Mouse (Mus musculus) myocyte (in vitro differentiated cells): Measurements from ENCODE around the gene Tarbp2. TPM values are rescaled to one million over a fixed set of nuclear protein-coding genes. Genes with fewer than 3 reads are reported as not detected.
A peak's percentile ranks its signal among the peaks of the same experiment; 100 is the strongest.

ENCODE experiments used
- H3K27me3 ChIP-seq: one replicate; pipeline ENCODE4 v1.6.1; 2011; ENCODE audit not compliant: control insufficient read depth, insufficient read depth, insufficient read length
- H3K36me3 ChIP-seq: one replicate; pipeline ENCODE4 v1.6.1; 2011; ENCODE audit not compliant: control insufficient read depth, insufficient read depth
- H3K4me2 ChIP-seq: one replicate; pipeline ENCODE4 v1.6.1; 2011; ENCODE audit warnings: low read depth, control low read depth
- H3K4me3 ChIP-seq: one replicate; pipeline ENCODE4 v1.5.1; 2011; ENCODE audit warnings: mild to moderate bottlenecking, control low read depth, moderate library complexity
- H3K79me2 ChIP-seq: one replicate; pipeline ENCODE4 v1.6.1; 2011; ENCODE audit not compliant: control insufficient read depth, insufficient read depth
- H3ac ChIP-seq: one replicate; pipeline ENCODE4 v1.6.1; 2011; ENCODE audit not compliant: control insufficient read depth, insufficient read length
- CEBPB ChIP-seq: IDR thresholded peaks from 2 replicates; pipeline ENCODE4 v1.6.1; 2011; ENCODE audit warnings: mild to moderate bottlenecking, moderate library complexity; ENCODE audit not compliant: poor library complexity, insufficient read depth, severe bottlenecking
- E2F4 ChIP-seq: IDR thresholded peaks from one replicate; pipeline ENCODE4 v1.6.1; 2011; ENCODE audit warnings: mild to moderate bottlenecking, control low read depth, moderate library complexity; ENCODE audit not compliant: insufficient read depth
- MAX ChIP-seq: IDR thresholded peaks from one replicate; pipeline ENCODE4 v1.6.1; 2011; ENCODE audit warnings: low read depth, mild to moderate bottlenecking, control low read depth
- MYOD1 ChIP-seq, 3 experiments: IDR thresholded peaks; one replicate each; pipeline ENCODE4 v1.6.1; 2011; ENCODE audit warnings: control low read depth in 2 of 3, low read depth in 2 of 3, mild to moderate bottlenecking in 2 of 3, moderate library complexity in 1 of 3; ENCODE audit not compliant: insufficient read length in 2 of 3, control insufficient read depth in 1 of 3
- MYOG ChIP-seq, 3 experiments: IDR thresholded peaks; one replicate each; pipeline ENCODE4 v1.6.1; 2011; ENCODE audit warnings: control low read depth in 2 of 3, low read depth in 2 of 3, mild to moderate bottlenecking in 2 of 3; ENCODE audit not compliant: insufficient read length in 2 of 3, control insufficient read depth in 1 of 3, insufficient read depth in 1 of 3
- POLR2A ChIP-seq: IDR thresholded peaks from one replicate; pipeline ENCODE4 v1.6.1; 2011; ENCODE audit warnings: low read depth, mild to moderate bottlenecking, control low read depth, moderate library complexity; ENCODE audit not compliant: insufficient read length
- POLR2AphosphoS2 ChIP-seq: IDR thresholded peaks from one replicate; pipeline ENCODE4 v1.6.1; 2011; ENCODE audit warnings: low read depth, control low read depth; ENCODE audit not compliant: insufficient read length
- REST ChIP-seq: IDR thresholded peaks from one replicate; pipeline ENCODE4 v1.6.1; 2011; ENCODE audit warnings: mild to moderate bottlenecking, control low read depth, moderate library complexity; ENCODE audit not compliant: insufficient read depth, insufficient read length
- SRF ChIP-seq: IDR thresholded peaks from one replicate; pipeline ENCODE4 v1.6.1; 2011; ENCODE audit warnings: low read depth; ENCODE audit not compliant: control insufficient read depth, insufficient read length
- TCF12 ChIP-seq: IDR thresholded peaks from one replicate; pipeline ENCODE4 v1.6.1; 2011; ENCODE audit warnings: mild to moderate bottlenecking, control low read depth; ENCODE audit not compliant: poor library complexity, insufficient read depth, severe bottlenecking
- TCF3 ChIP-seq: IDR thresholded peaks from one replicate; pipeline ENCODE4 v1.6.1; 2011; ENCODE audit warnings: low read depth, control low read depth; ENCODE audit not compliant: insufficient read length
- USF1 ChIP-seq: IDR thresholded peaks from one replicate; pipeline ENCODE4 v1.6.1; 2011; ENCODE audit warnings: low read depth, mild to moderate bottlenecking, control low read depth, moderate library complexity
- polyA plus RNA-seq: library from polyadenylated mRNA; unstranded; fragments of >200 nt; fragmentation: generic; extraction: Trizol; gene quantifications from one replicate; pipeline ENCODE4 v1.2.1, GENCODE M21; 2012; ENCODE audit warnings: missing spikeins

The Tarbp2 gene
- polyA plus RNA-seq, 1 experiment = 76.2 TPM

DNA sequence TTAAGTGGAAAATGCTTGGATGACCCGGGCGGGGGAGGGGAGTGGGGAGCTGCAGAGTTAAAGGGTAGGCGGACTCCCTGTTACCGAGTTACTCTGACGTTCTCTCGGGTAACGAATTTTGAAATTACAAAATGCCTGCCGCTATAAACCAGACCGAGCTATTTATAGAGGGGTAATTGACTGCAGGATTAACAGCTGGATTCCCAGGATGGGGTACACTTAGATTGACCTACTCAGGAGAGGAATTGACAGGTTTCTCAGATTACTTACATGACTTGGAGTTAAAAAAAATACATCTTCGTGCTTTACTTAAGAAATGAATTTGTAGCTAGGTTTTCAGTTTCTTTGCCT, 46.7 kb upstream of the Tarbp2 start:
- Histone ChIP-seq H3K79me2 (peaks cover 55% of the 10 kb centered on the region), H3K36me3 (peaks cover 37% of the 10 kb centered on the region), H3K4me2 (peak overlapping the region; percentile 80), H3K4me3 (peak overlapping the region; percentile 70), H3K27me3 (no peaks in the 10 kb centered on the region), H3ac (peak overlapping the region; percentile 27)
- no peak for TF ChIP-seq USF1

DNA sequence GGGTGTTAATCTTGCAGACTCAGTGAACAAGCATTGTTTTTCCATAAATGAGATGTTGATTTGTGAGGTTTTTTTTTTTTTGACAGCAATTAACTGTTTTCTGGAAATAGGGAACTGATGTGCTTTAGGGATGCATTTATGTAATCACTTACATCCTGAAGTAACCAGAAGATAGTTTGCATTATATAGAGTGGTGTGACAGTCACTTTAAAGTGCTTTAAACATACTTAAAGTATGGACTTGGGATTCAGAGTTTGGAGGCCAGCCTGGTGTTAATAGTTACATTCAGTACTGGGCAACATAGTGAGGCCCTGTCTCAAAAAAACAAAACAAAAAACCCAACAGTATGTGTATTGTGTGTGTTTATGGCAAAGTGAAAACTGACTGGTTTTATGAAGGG, 46.3 kb upstream of the Tarbp2 start:
- Histone ChIP-seq H3K4me3 (peak overlapping the region; percentile 70), H3ac (no peak overlapping the region), H3K36me3 (peaks cover 42% of the 10 kb centered on the region), H3K27me3 (no peaks in the 10 kb centered on the region), H3K79me2 (peaks cover 60% of the 10 kb centered on the region), H3K4me2 (peak overlapping the region; percentile 80)
- no peak for TF ChIP-seq MYOD1 (IDR thresholded peaks at IDR 0.05; ENCODE audit: control insufficient read depth in 1 of 3, insufficient read length in 2 of 3, low read depth in 2 of 3)
- TF ChIP-seq POLR2A = no peak
- no peak for TF ChIP-seq MAX
- TF ChIP-seq REST = no peak

DNA sequence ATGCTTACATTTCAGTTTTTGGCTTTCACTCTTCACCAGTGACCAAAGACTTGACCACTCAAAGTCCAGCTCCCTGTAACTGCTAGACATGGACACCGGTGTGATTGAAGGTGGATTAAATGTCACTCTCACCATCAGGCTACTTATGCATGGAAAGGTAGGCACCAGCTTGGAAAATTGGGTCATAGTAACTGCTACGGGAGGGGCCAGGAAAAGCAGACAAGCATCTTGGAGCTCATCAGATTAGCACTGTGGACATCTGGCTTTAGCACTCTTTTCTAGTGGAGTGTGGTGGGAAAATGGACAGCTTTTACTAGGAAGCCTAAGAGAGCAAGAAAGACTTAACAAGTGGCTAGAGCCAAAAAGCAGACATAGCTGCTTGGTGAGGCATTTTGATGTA, 44.7 kb upstream of the Tarbp2 start:
- H3K4me3 ChIP-seq = no peak overlapping the region
- TF ChIP-seq MYOG (IDR thresholded peaks at IDR 0.05; ENCODE audit: control insufficient read depth in 1 of 3, insufficient read depth in 1 of 3, insufficient read length in 2 of 3, low read depth in 2 of 3) = no peak
- TF ChIP-seq POLR2AphosphoS2 = peak; percentile 16
- no peak for TF ChIP-seq E2F4
- no peak for TF ChIP-seq POLR2A
- no peak for TF ChIP-seq MAX
- TF ChIP-seq REST = no peak
- H3K27me3 ChIP-seq = no peaks in the 10 kb centered on the region
- H3ac ChIP-seq = no peak overlapping the region
- peaks cover 75% of the 10 kb centered on the region for H3K79me2 ChIP-seq
- peaks cover 57% of the 10 kb centered on the region for H3K36me3 ChIP-seq
- peak overlapping the region; percentile 80 for H3K4me2 ChIP-seq

DNA sequence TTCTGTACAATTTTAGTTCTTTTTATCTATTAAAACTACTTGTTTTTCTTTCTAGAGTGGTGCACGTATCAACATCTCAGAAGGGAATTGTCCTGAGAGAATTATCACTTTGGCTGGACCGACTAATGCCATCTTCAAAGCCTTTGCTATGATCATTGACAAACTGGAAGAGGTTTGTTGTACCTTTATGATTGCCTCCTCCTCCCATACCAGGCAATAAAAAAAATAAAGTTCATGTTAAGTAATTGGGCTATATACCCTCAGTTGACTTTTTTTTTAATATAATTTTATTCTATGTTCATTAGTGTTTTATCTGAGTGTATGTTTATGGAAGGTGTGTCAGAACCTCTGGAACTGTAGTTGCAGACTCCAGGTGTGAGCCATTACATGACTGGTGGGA, 43.5 kb upstream of the Tarbp2 start:
- no peak overlapping the region for H3K4me2 ChIP-seq
- TF ChIP-seq REST = no peak
- TF ChIP-seq E2F4 = no peak
- no peak for TF ChIP-seq USF1
- H3ac ChIP-seq = no peak overlapping the region
- no peak overlapping the region for H3K4me3 ChIP-seq
- H3K79me2 ChIP-seq = peaks cover 88% of the 10 kb centered on the region
- H3K27me3 ChIP-seq = no peaks in the 10 kb centered on the region
- peaks cover 70% of the 10 kb centered on the region for H3K36me3 ChIP-seq

DNA sequence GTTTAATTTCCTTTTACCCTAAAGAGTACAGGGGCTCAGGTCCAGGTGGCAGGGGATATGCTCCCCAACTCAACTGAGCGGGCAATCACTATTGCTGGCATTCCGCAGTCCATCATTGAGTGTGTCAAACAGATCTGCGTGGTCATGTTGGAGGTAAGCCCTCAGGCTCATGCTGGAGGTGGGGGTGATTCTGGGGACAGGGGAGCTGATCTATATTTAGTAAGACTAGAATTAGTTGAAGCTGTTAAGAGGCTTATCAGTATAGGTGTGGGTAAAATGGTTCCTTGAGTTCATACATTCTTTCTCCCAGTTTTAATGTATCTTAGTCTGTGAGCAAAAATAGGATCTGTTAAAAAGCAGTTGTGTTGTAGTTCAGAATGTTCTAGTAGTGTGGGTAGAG, 34.9 kb upstream of the Tarbp2 start:
- Histone ChIP-seq H3K4me2 (no peak overlapping the region), H3ac (no peak overlapping the region), H3K27me3 (no peaks in the 10 kb centered on the region), H3K4me3 (no peak overlapping the region), H3K36me3 (peaks cover 98% of the 10 kb centered on the region), H3K79me2 (peaks cover 93% of the 10 kb centered on the region)
- TF ChIP-seq POLR2AphosphoS2 (peak; percentile 29), E2F4 (no peak)

DNA sequence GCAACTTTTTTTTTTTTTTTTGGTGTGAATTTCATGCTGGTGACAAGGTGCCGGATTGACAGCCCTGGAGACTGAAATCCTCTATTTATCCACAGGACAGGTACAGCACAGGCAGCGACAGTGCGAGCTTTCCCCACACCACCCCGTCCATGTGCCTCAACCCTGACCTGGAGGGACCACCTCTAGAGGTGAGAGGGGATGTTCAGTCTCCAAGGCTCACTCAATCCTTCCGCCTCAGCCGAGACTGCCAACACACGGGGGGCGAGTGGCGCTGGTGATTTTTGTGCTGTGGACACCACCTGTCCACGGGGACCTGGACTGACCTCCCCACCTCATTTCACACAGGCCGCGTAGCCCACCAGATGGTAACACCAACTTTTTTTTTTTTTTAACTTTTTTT, 32.1 kb upstream of the Tarbp2 start:
- peaks cover 89% of the 10 kb centered on the region for H3K79me2 ChIP-seq
- H3K27me3 ChIP-seq = no peaks in the 10 kb centered on the region
- no peak overlapping the region for H3ac ChIP-seq
- TF ChIP-seq POLR2AphosphoS2 (peak; percentile 64), TCF12 (no peak), TCF3 (no peak), REST (no peak), MYOD1 (IDR thresholded peaks at IDR 0.05; ENCODE audit: control insufficient read depth in 1 of 3, insufficient read length in 2 of 3, low read depth in 2 of 3) (no peak), POLR2A (peak; percentile 37), MYOG (IDR thresholded peaks at IDR 0.05; ENCODE audit: control insufficient read depth in 1 of 3, insufficient read depth in 1 of 3, insufficient read length in 2 of 3, low read depth in 2 of 3) (no peak), MAX (no peak), USF1 (no peak), CEBPB (no peak), E2F4 (no peak), SRF (no peak)
- no peak overlapping the region for H3K4me3 ChIP-seq
- no peak overlapping the region for H3K4me2 ChIP-seq
- peaks cover 99% of the 10 kb centered on the region for H3K36me3 ChIP-seq
